Mouse (Mus musculus) c-Kit-positive CD71-negative TER-119-negative erythroid progenitor cells, embryonic 14.5 days (primary cell): ENCODE data around the gene Ywhah.
"Not testable (repeated sequence)": the region's sequence is repeated elsewhere in the genome, so short reads cannot be mapped to it uniquely, and the experiment has no call there.

Source experiments
- DNase-seq: peaks from one replicate; pipeline ENCODE4 v3.0.0-alpha.2; 2013; ENCODE audit warnings: low read depth

The Ywhah gene

GRCm38 (mm10) chr5:33011132-33012106 is 7.2 kb upstream of the Ywhah start:
- no peak for DNase-seq

- DNase-seq = no peak
Observed at GRCm38 (mm10) chr5:33014096-33014495, 4.5 kb upstream of the Ywhah start.

GRCm38 (mm10) chr5:33015579-33015978 is 3.0 kb upstream of the Ywhah start:
- no peak for DNase-seq

- no peak for DNase-seq
Observed at GRCm38 (mm10) chr5:33018189-33018560, 441 bp upstream of the Ywhah start.

- no peak for DNase-seq
Observed at GRCm38 (mm10) chr5:33019426-33019821, 808 bp downstream of the Ywhah start.

GRCm38 (mm10) chr5:33021622-33022021 is 3.0 kb downstream of the Ywhah start:
- DNase-seq = no peak

GRCm38 (mm10) chr5:33023337-33023736 is 4.7 kb downstream of the Ywhah start:
- DNase-seq = no peak

GRCm38 (mm10) chr5:33024474-33024873 is 5.9 kb downstream of the Ywhah start:
- DNase-seq = no peak

GRCm38 (mm10) chr5:33028656-33029055 is 10.0 kb downstream of the Ywhah start:
- DNase-seq = no peak

- DNase-seq = no peak
Observed at GRCm38 (mm10) chr5:33030425-33031175, 12.0 kb downstream of the Ywhah start.

GRCm38 (mm10) chr5:33032036-33032773 is 13.6 kb downstream of the Ywhah start:
- DNase-seq = no peak

GRCm38 (mm10) chr5:33033121-33033520 is 14.5 kb downstream of the Ywhah start:
- DNase-seq = peak; percentile 77

GRCm38 (mm10) chr5:33033633-33034032 is 15.0 kb downstream of the Ywhah start:
- not testable (repeated sequence) for DNase-seq

GRCm38 (mm10) chr5:33034100-33034499 is 15.5 kb downstream of the Ywhah start:
- no peak for DNase-seq

GRCm38 (mm10) chr5:33034916-33035315 is 16.3 kb downstream of the Ywhah start:
- DNase-seq = no peak

GRCm38 (mm10) chr5:33038656-33039509 is 20.3 kb downstream of the Ywhah start:
- DNase-seq = no peak

- DNase-seq = no peak
Observed at GRCm38 (mm10) chr5:33039510-33039911, 20.9 kb downstream of the Ywhah start.

GRCm38 (mm10) chr5:33040735-33041134 is 22.1 kb downstream of the Ywhah start:
- DNase-seq = not testable (repeated sequence)

- DNase-seq = no peak
Observed at GRCm38 (mm10) chr5:33043397-33043796, 24.8 kb downstream of the Ywhah start.

- DNase-seq = no peak
Observed at GRCm38 (mm10) chr5:33044636-33045315, 26.2 kb downstream of the Ywhah start.

GRCm38 (mm10) chr5:33045316-33045705 is 26.7 kb downstream of the Ywhah start:
- no peak for DNase-seq
